Mouse (Mus musculus) adrenal gland, postnatal 14 days (tissue): ENCODE results near the gene Capn13. TPM values are rescaled to one million over a fixed set of nuclear protein-coding genes. Genes with fewer than 3 reads are reported as not detected.

Experiments used
- DNase-seq: peaks from one replicate; pipeline ENCODE4 v3.0.0; 2021; ENCODE audit warnings: mixed read lengths
- long read RNA-seq, 2 experiments: library from polyadenylated mRNA; stranded (forward); transcript quantifications; one replicate each; pipeline ENCODE4 v2.0.0; 2021
- total RNA-seq: library from RNA; stranded (reverse); gene quantifications from 2 replicates; pipeline ENCODE4 v1.2.3, GENCODE M21; 2021

Gene Capn13
- total RNA-seq, result not detected in 2 replicates
- long read RNA-seq, experiment 1, result 0 reads
- long read RNA-seq, experiment 2, partial matches to known transcripts, result 0 of 1 reads
- long read RNA-seq, experiment 2, other reads (novel, unspliced or antisense), result 1 of 1 reads

GRCm38 (mm10) chr17:73400862-73401261, at the start of gene Capn13:
TSS of gene Capn13 (minus strand) at chr17:73400866.
- no peak for DNase-seq

DNA sequence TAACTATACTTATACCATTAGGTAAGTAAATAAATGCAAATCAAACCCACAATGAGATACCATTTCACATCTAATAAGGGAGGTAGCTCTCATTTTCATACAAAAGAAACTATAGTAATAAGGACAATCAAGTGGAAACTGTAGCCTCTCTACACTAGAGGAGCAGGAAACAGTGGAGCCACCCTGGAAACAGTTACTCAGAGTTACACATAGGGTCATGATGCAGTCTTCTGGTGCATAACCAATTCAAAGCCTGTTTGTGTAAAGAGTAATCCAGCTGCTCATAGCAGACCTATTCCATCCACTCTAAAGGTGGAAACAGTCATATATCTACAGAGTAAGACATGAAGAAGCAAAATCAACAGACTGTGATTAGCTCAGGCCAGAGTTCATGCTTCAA, 48.4 kb upstream of the Capn13 start:
- DNase-seq, result no peak

- DNase-seq, result no peak
Measured at GRCm38 (mm10) chr17:73440798-73441197, 40.1 kb upstream of the Capn13 start.

DNA sequence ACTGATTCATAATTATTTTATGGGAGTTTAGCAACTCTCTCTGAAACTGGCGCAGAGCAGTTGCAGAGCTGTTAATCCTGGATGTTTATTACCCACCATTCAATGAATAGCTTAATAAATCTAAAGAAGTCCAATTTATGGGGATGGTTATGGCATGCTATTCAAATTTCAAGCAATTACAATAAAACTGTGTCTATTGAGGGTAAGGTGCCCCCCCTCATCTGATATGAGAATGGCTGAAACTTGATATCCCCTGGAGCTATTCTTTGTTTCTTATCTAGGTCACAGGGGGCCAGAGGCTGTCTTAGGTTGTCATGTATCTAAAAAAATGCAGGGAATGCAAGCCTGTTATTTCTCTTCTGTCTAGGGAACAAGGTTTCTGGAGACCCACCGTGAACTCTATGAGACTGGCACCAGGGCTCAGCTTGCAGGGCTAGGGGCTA, 31.9 kb upstream of the Capn13 start:
- DNase-seq, result no peak

GRCm38 (mm10) chr17:73432058-73432457, 31.4 kb upstream of the Capn13 start:
- DNase-seq, result no peak

DNA sequence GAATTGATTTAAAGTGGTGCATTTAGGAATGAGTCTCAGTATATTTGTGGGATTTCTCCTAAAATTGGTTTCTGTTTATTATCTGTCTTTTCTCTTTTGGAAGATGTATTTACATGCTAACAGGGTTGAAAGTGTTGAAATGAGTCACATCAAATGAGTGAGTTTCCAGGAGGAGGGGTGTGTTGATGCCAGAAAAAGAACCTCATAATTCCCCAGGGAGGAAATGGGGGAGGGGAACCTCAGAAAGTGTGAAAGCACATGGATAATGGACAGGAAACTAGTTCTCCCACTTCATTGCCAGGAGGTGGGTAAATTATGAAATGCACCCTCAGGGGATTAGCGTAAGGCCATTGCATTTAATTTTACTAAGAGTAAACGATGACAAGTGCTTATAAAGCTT, 16.7 kb upstream of the Capn13 start:
- no peak for DNase-seq

GRCm38 (mm10) chr17:73416181-73416795, 15.6 kb upstream of the Capn13 start:
- no peak for DNase-seq

DNA sequence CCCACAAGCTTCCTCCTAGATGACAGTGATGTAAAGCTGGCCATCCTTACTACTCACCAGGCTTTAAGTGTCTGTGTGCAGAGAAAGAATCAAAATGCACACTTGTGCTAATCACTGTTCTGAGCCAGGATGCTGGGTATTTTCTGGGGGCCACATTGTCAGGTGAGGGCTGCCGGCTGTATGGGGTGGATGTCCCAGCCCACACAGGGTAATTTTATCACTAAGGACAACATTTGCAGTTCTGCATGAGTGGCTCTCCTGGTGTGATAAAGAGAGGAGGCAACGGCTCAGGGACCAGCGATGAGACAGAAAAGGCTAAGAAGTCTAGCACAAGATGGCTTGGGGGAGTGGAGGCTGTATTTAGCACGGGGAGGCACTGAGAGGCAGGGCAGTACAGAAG, 11.2 kb upstream of the Capn13 start:
- DNase-seq, result no peak

DNA sequence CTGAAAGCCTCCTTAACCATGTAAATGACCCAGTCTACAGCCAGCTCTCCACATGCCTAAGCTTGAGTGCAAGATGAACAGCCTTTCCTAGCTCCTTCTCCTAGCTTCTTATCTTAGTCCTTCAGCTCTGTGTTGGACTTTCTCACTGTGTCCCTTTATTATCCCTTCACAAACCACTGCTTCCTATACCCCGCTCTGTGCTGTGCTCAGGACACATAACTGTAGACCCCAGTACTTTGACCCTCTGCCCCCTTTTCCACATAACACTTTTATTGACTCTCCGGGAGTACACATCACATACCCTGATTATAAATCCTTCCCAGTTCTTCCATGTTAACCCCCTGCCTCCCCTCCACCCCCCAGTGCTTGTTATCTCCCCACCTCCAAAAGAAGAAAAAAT, 606 bp upstream of the Capn13 start:
- DNase-seq, result no peak

- no peak for DNase-seq
Measured at GRCm38 (mm10) chr17:73399136-73399535, 1.5 kb downstream of the Capn13 start.

- no peak for DNase-seq
Measured at GRCm38 (mm10) chr17:73393361-73393760, 7.3 kb downstream of the Capn13 start.

GRCm38 (mm10) chr17:73391771-73392170, 8.9 kb downstream of the Capn13 start:
- DNase-seq, result no peak

GRCm38 (mm10) chr17:73390191-73391089, 10.2 kb downstream of the Capn13 start:
- no peak for DNase-seq

- DNase-seq, result no peak
Measured at GRCm38 (mm10) chr17:73389336-73389735, 11.3 kb downstream of the Capn13 start.

- no peak for DNase-seq
Measured at GRCm38 (mm10) chr17:73386581-73386980, 14.1 kb downstream of the Capn13 start.

GRCm38 (mm10) chr17:73385940-73386339, 14.7 kb downstream of the Capn13 start:
- no peak for DNase-seq

- no peak for DNase-seq
Measured at GRCm38 (mm10) chr17:73382327-73383014, 18.2 kb downstream of the Capn13 start.

- no peak for DNase-seq
Measured at GRCm38 (mm10) chr17:73381681-73382080, 19.0 kb downstream of the Capn13 start.

- peak; percentile 46 for DNase-seq
Measured at GRCm38 (mm10) chr17:73377778-73378484, 22.7 kb downstream of the Capn13 start.

GRCm38 (mm10) chr17:73367334-73367733, 33.3 kb downstream of the Capn13 start:
- DNase-seq, result no peak

- DNase-seq, result no peak
Measured at GRCm38 (mm10) chr17:73361054-73361453, 39.6 kb downstream of the Capn13 start.
